Mouse (Mus musculus) midbrain, postnatal 0 days (tissue): ENCODE results near the gene Itgb5. TPM values are rescaled to one million over a fixed set of nuclear protein-coding genes. Genes with fewer than 3 reads are reported as not detected.

ENCODE experiments used
- ATAC-seq: fragments of 200-750 bp; cut with Nextera tagmentation; 2 replicates; pipeline ENCODE4 v1.8.0; 2017; ENCODE audit warnings: moderate number of reproducible peaks, mild to moderate bottlenecking, moderate TSS enrichment, moderate library complexity; ENCODE audit not compliant: low FRiP score
- DNase-seq: peaks from one replicate; pipeline ENCODE4 v3.0.0-alpha.2; 2015; ENCODE audit warnings: low spot score
- H3K27ac ChIP-seq: fragments of 300-500 bp; sonication (generic); 2 replicates; pipeline ENCODE4 v1.5.1; 2014; ENCODE audit warnings: low read depth, mild to moderate bottlenecking, low read length, mixed read lengths
- H3K27me3 ChIP-seq: fragments of 300-500 bp; sonication (generic); 2 replicates; pipeline ENCODE4 v1.6.1; 2014; ENCODE audit warnings: low read length, control low read depth, mixed read lengths; ENCODE audit not compliant: insufficient read depth
- H3K36me3 ChIP-seq: fragments of 300-500 bp; sonication (generic); 2 replicates; pipeline ENCODE4 v1.6.1; 2014; ENCODE audit warnings: low read length, control low read depth, mixed read lengths; ENCODE audit not compliant: insufficient read depth
- H3K4me1 ChIP-seq: fragments of 300-500 bp; sonication (generic); 2 replicates; pipeline ENCODE4 v1.6.1; 2014; ENCODE audit warnings: mild to moderate bottlenecking, control low read depth, antibody characterized with exemption, low read length, mixed read lengths; ENCODE audit not compliant: insufficient read depth
- H3K4me2 ChIP-seq: fragments of 300-500 bp; sonication (generic); 2 replicates; pipeline ENCODE4 v1.6.1; 2014; ENCODE audit warnings: low read depth, mild to moderate bottlenecking, low read length, mixed read lengths; ENCODE audit not compliant: poor library complexity, severe bottlenecking
- H3K4me3 ChIP-seq: fragments of 300-500 bp; sonication (generic); 2 replicates; pipeline ENCODE4 v1.5.1; 2014; ENCODE audit warnings: low read depth, mild to moderate bottlenecking, low read length, moderate library complexity
- H3K9ac ChIP-seq: fragments of 300-500 bp; sonication (generic); replicated peaks from 2 replicates; pipeline ENCODE4 v1.6.1; 2014; ENCODE audit warnings: mild to moderate bottlenecking, low read length, moderate library complexity, mixed read lengths; ENCODE audit not compliant: poor library complexity, severe bottlenecking
- H3K9me3 ChIP-seq: fragments of 300-500 bp; sonication (generic); 2 replicates; pipeline ENCODE4 v1.6.1; 2016; ENCODE audit warnings: low read length, control low read depth
- CTCF ChIP-seq: IDR thresholded peaks from 2 replicates; pipeline ENCODE4 v1.5.1; 2016; ENCODE audit warnings: antibody characterized with exemption, mild to moderate bottlenecking
- WGBS: fragments of 180-500 bp; shearing (Covaris S2); extraction: QIAGEN DNeasy Blood & Tissue Kit; methylation state at CpG from one replicate; pipeline ENCODE4 v1.1.7; 2014; 5-methylcytosine and 5-hydroxymethylcytosine counted together
- polyA plus RNA-seq: library from polyadenylated mRNA; unstranded; fragments of >200 nt; fragmentation: Nextera tagmentation; extraction: Ambion mirVana; gene quantifications from 2 replicates; pipeline ENCODE4 v1.2.1, GENCODE M21; 2015
- total RNA-seq: library from RNA; depleted of rRNA; stranded (reverse); fragments of >200 nt; gene quantifications from 2 replicates; pipeline ENCODE4 v1.2.3, GENCODE M21; 2014

The Itgb5 gene
- total and polyA plus RNA-seq, 2 experiments from 2014 or later, result 22.9 to 49.8 TPM

GRCm38 (mm10) chr16:33887981-33888380 lies 58.5 kb downstream of the Itgb5 start:
- no peak for DNase-seq
- TF ChIP-seq CTCF, result no peak
- Histone ChIP-seq H3K4me2 (no peak overlapping the region), H3K9me3 (no peaks in the 10 kb centered on the region), H3K4me1 (peaks cover 6% of the 10 kb centered on the region; the same call in 1 of the 2 replicates), H3K36me3 (no peaks in the 10 kb centered on the region), H3K4me3 (no peak overlapping the region), H3K9ac (no peak overlapping the region), H3K27me3 (no peaks in the 10 kb centered on the region), H3K27ac (no peak overlapping the region)
- 82% methylated on average over 2 of the region's 2 CpGs for WGBS
- ATAC-seq, result no peak

DNA sequence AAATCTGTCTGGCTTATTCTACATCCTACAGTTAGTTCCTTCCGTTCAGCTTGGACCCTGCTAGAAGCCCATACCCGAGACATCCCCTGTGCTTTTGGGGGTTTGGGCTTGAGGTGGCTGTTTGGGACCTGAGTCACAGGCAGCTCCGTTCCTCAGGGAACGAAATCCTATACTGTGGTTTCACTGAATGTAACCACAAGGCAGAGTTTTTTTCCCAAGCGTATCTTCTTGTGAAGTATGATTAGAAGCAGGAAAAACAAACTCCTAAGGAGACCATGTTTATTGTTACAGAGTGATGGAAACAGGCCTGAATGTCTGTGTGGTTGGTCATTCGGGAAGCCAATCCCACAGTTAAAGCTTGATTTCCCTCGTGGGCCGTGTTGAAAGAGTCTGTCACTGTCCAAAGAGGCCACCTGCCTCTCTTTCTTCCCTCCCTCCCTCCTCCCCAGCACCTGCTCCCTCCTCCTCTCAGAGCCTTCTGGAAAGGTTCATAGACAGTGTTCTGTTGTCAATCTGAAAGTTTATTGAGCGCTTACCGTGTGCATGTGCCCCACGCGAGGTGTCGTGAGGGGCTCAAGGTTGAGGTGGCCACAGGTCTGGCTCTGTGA lies 59.6 kb downstream of the Itgb5 start:
- no peak overlapping the region for H3K9ac ChIP-seq
- no peaks in the 10 kb centered on the region for H3K36me3 ChIP-seq
- no peak overlapping the region for H3K4me2 ChIP-seq
- H3K4me3 ChIP-seq, result no peak overlapping the region
- 81% methylated on average over 13 of the region's 13 CpGs for WGBS
- no peaks in the 10 kb centered on the region for H3K27me3 ChIP-seq
- H3K27ac ChIP-seq, result no peak overlapping the region
- H3K9me3 ChIP-seq, result no peaks in the 10 kb centered on the region
- TF ChIP-seq CTCF, result no peak
- H3K4me1 ChIP-seq, result peaks cover under 1% of the 10 kb centered on the region; the same call in 1 of the 2 replicates
- ATAC-seq (no peak), DNase-seq (no peak)

- DNase-seq, result no peak
These were observed 61.6 kb downstream of the Itgb5 start for GRCm38 (mm10) chr16:33891099-33891498.

DNA sequence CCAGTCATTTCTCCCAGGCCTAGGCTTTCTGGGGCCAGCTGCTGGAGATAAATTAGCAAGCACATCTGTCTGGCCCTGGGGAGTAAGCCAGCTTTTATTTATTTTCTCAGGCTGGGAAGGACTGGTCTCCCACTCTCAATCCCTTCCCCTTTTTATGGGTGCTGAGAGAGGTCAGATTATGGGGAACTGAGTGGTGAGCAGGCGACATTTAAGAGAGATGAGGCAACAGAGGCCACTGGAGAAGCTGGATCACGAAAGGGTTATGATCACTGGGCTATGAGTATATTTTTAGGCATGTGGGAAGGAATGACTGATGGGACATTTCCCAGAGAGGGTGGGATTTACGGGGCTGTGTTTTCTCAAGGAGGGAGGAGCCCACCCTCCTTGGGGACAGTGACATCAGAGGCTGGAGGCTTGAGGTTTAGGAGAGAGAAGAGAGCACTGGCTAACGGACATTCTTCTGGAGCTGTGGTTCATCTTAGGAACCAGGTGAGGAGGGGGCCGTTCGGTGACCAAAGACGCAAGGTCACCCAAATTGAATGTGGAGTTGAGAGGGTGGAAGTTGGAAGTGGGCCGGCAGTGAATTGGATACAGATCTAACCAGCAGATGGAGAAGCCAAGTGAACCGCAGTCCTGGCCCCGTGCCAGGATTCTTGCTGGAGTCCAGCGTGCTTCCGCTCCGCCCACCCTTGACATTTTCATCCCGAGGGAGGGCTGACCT lies 62.3 kb downstream of the Itgb5 start:
- TF ChIP-seq CTCF, result no peak
- Histone ChIP-seq H3K36me3 (no peaks in the 10 kb centered on the region), H3K4me2 (no peak overlapping the region), H3K4me1 (no peaks in the 10 kb centered on the region), H3K9ac (no peak overlapping the region), H3K9me3 (no peaks in the 10 kb centered on the region), H3K27ac (no peak overlapping the region), H3K4me3 (no peak overlapping the region), H3K27me3 (no peaks in the 10 kb centered on the region)
- DNase-seq, result peak; percentile 83
- ATAC-seq, result no peak
- WGBS, result 51% methylated on average over 14 of the region's 14 CpGs

More at GRCm38 (mm10) chr16:33891099-33891498, 61.6 kb downstream of the Itgb5 start:
- H3K4me3 ChIP-seq, result no peak overlapping the region
- no peak for TF ChIP-seq CTCF
- H3K4me2 ChIP-seq, result no peak overlapping the region
- no peak for ATAC-seq
- no peaks in the 10 kb centered on the region for H3K9me3 ChIP-seq
- no peaks in the 10 kb centered on the region for H3K36me3 ChIP-seq
- H3K27me3 ChIP-seq, result no peaks in the 10 kb centered on the region
- no peak overlapping the region for H3K9ac ChIP-seq
- no peaks in the 10 kb centered on the region for H3K4me1 ChIP-seq
- 65% methylated on average over 8 of the region's 8 CpGs for WGBS
- H3K27ac ChIP-seq, result no peak overlapping the region

- no peaks in the 10 kb centered on the region for H3K9me3 ChIP-seq
- no peak for TF ChIP-seq CTCF
- H3K36me3 ChIP-seq, result no peaks in the 10 kb centered on the region
- H3K27me3 ChIP-seq, result no peaks in the 10 kb centered on the region
- ATAC-seq, result no peak
- H3K9ac ChIP-seq, result no peak overlapping the region
- 55% methylated on average over 6 of the region's 6 CpGs for WGBS
- H3K27ac ChIP-seq, result no peak overlapping the region
- DNase-seq, result no peak
- no peaks in the 10 kb centered on the region for H3K4me1 ChIP-seq
- no peak overlapping the region for H3K4me2 ChIP-seq
- H3K4me3 ChIP-seq, result no peak overlapping the region
These were observed 63.1 kb downstream of the Itgb5 start for GRCm38 (mm10) chr16:33892539-33892938.

GRCm38 (mm10) chr16:33893796-33894195 lies 64.3 kb downstream of the Itgb5 start:
- DNase-seq (no peak), ATAC-seq (no peak)
- Histone ChIP-seq H3K9me3 (no peaks in the 10 kb centered on the region), H3K4me1 (no peaks in the 10 kb centered on the region), H3K4me2 (no peak overlapping the region), H3K36me3 (no peaks in the 10 kb centered on the region), H3K27ac (no peak overlapping the region), H3K27me3 (no peaks in the 10 kb centered on the region), H3K4me3 (no peak overlapping the region), H3K9ac (no peak overlapping the region)
- TF ChIP-seq CTCF, result no peak
- 92% methylated on average over 4 of the region's 4 CpGs for WGBS
